Mouse (Mus musculus) liver (tissue): Measurements from ENCODE around the gene Fgd5.
"Not testable (repeated sequence)": the region's sequence is repeated elsewhere in the genome, so short reads cannot be mapped to it uniquely, and the experiment has no call there.

Experiments used
- DNase-seq: peaks from one replicate; pipeline ENCODE4 v3.0.0-alpha.2; 2020; ENCODE audit warnings: mixed read lengths

Gene Fgd5

DNA sequence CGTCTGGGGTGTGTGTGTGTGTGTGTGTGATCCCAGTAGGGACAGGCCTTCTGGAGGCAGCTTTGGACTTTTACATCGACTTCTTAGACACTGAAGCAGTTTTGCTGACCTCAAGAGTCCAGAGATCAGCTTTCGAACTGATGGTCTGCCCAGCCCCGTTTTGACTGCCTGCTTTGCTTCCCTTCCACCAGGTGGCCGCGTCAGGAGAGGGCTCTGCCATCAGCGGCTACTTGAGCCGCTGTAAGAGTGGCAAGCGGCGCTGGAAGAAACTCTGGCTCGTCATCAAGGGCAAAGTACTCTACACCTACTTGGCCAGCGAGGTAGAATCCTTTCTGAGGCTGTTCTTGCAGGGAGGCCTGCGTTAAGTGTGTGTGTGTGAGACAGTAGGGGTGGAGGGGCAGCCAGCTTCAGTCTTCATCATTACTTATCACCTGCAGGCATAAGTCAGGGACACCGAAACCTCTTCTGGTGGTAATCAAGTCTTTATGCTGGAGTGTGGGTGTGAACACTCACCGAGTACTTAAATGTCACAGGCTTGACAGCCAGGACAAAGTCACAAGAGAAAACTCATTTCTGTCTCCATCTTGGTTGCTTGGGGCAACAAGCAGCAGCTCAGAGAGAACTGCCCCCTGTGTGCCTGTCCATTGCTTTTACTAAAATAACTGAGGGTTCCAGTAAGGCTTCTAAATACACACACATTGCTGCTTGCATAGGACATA is 92.6 kb downstream of the Fgd5 start:
- DNase-seq, result no peak

DNA sequence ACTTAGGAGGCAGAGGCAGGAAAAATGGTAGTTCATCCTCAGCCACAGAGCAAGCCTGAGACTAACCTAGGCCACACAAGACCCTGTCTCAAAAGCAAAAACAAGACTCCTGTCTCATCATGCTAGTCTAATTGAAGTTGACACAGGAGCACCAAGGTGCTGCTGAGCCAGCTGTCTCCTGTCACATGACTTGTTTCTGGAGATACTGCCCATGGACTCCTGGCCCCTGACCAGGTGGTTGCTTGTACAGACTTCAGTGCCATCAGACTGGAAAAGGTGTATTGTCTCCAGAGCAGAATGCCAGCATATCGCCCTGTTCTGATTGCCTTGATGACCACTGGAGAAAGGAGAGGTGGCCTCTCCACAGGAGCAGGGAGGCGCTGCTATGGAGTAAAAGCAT is 102.1 kb downstream of the Fgd5 start:
- no peak for DNase-seq

DNA sequence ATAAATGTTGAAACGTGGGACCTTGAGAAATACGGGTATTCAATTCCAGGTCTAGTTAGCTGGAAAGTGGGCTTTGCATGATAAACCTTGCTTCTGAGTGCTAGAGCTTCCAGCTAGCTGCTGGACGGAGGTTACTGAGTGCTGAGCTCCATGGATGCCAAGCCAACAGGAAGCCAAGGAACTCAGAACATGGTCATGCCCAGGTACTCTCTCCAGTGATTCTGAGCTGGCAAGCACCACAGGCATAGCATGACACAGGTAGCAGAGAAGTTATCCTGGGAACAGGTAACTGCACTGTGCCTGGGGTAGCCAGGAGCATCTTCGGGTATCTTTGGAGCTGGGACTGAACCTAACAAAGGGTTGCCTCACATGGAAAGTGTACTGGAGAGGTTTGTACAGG is 104.1 kb downstream of the Fgd5 start:
- DNase-seq, result no peak

- DNase-seq, result no peak
Observed at GRCm38 (mm10) chr6:92084932-92085331, 106.3 kb downstream of the Fgd5 start.

- DNase-seq, result not testable (repeated sequence)
Observed at GRCm38 (mm10) chr6:92089141-92089540, 110.5 kb downstream of the Fgd5 start.

- DNase-seq, result no peak
Observed at GRCm38 (mm10) chr6:92089982-92090381, 111.3 kb downstream of the Fgd5 start.

DNA sequence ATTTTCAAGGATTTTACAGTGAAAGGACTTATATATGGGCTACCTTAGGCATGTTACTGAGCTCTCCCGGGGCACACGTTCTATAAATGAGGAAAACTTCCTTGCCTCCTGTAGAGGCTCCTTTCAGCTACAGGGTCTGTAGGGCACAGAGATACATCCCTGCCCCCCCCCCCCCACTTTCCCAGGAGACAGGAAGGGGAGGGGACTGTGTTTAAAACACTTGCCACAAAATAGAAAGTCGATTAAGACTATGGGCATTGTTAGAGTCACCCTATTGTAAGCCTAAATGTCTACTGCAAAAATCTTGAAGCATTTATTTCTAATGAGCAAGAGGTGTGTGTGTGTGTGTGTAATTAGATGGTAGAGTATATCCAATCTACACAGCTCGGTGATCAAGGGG is 111.8 kb downstream of the Fgd5 start:
- DNase-seq, result no peak

DNA sequence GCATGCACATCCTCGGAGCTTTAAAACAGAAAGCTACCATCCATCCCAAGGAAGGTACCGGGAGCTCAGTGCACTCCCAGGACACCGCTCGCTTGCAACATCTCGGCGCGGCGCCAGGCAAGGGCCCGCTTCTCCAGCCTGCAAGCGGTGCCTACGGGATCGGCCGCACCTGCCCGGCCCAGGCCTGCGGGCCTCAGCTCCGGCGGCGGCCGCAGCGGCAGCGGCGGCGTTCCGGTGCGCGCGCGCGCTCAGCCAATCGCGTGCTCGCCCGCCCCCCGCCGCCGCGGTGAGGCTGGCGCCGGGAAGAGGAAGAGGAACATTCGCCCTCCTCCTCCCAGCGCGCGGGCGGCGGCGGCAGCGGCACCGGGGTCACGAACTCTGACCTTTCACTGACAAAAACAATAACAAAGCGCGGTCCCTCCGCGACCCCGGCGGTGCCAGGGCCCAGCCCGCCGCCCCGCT is 112.5 kb downstream of the Fgd5 start, which contains the start of gene Nr2c2:
Nr2c2 (plus strand) TSS at position 261 of the 462 bp plus-strand sequence.
- DNase-seq, result peak; percentile 89

GRCm38 (mm10) chr6:92091767-92092489 is 113.2 kb downstream of the Fgd5 start:
- peak; percentile 100 for DNase-seq

- DNase-seq, result no peak
Observed at GRCm38 (mm10) chr6:92092737-92093136, 114.1 kb downstream of the Fgd5 start.

DNA sequence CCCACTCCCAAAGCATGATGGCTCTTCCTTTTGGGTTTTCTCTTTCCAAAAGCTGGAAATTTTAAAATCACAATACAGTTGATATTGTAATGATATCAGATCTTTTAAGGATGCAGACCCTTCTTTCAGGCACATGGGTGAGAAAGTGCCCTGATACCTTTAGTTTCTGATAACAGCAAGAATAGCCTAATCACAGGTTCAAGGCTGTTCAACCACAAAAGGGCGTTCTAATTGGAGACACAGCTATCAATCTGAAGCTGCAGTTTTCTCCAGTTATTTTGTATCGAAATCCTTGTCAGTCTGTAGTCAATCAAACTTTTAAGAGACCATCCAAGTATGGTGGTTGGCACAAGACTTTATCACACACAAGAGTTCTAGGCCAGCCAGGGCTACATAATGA is 115.2 kb downstream of the Fgd5 start:
- no peak for DNase-seq

GRCm38 (mm10) chr6:92100679-92101360 is 122.1 kb downstream of the Fgd5 start:
- DNase-seq, result no peak

- no peak for DNase-seq
Observed at GRCm38 (mm10) chr6:92124547-92124946, 145.9 kb downstream of the Fgd5 start.
